Mouse (Mus musculus) natural killer cell, adult 2 months (primary cell): ENCODE results near the gene Cycs.
"Not testable (repeated sequence)": the region's sequence is repeated elsewhere in the genome, so short reads cannot be mapped to it uniquely, and the experiment has no call there.

Experiments
- DNase-seq, 2 experiments: peaks; one replicate each; pipeline ENCODE4 v3.0.0; 2022; ENCODE audit warnings: low spot score in 2 of 2

Cycs gene

GRCm38 (mm10) chr6:50566141-50566996 lies at the start of gene Cycs:
Cycs (minus strand) TSS chr6:50566538.
- peak; percentile 99 for DNase-seq

DNA sequence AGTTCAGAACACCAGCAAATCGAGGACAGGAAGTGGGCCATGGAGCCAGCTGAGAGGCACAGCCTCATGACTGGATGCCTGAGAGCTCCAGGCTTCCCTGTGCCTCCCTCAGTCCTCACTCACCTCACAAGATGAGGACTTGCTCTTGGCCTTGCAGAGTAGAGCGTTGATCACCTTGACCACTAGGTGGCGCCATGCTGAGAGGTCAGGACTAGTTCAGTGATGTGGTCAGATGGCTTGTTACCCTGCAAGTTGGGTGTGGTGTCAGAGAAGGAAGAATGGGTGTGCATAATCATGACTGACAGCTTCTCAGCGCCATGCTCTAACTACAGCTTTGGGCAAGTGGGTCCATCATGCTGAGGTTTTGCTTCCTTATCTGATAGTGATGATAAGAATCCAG lies 35.3 kb upstream of the Cycs start:
- peak; percentile 68 for DNase-seq

DNA sequence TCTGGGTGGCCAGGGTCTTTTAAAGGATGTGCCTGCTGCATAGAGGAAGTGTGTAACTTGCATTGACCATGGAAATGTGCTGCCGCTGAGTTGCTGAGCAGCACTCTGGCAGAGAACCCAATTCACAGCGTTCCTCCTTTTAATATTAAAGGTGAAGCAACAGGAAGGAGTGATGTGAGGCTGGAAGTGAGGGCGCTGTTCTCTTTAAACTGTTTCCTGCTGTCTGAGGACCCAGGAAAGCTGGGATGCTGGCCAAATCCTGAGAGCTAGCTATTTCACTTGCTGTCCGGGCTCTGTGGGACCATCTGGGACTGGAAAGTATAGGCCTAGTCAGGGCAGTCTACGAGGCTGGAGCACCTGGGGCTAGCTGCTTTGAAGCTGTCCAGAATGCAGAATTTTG lies 32.2 kb upstream of the Cycs start:
- DNase-seq = no peak

GRCm38 (mm10) chr6:50596301-50597211 lies 30.2 kb upstream of the Cycs start, which contains the start of gene 4921507P07Rik:
4921507P07Rik (minus strand) TSS chr6:50596632.
- DNase-seq = peak; percentile 92 to 95

- DNase-seq = no peak
Observed at GRCm38 (mm10) chr6:50594372-50594771, 28.0 kb upstream of the Cycs start.

- no peak for DNase-seq
Observed at GRCm38 (mm10) chr6:50593334-50593845, 27.1 kb upstream of the Cycs start.

DNA sequence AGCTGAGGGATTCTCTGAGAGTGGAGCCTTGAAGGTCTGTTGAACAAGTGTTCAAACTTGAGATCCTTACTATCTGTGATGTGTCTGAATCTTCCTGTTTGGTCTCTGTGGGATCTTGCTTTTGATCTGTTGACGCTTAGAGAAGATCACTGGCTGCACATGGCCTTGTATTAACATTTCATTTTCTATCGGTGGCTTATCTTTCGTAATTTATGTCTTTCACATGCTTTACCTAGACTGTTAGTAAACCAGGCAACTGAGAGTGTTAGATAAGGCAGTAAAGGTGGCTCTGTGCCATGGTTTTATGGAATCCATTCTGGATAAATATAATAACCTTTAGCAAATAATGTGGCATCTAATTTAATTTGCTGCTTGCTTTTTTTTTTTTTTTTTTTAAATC lies 23.9 kb upstream of the Cycs start:
- DNase-seq = no peak

DNA sequence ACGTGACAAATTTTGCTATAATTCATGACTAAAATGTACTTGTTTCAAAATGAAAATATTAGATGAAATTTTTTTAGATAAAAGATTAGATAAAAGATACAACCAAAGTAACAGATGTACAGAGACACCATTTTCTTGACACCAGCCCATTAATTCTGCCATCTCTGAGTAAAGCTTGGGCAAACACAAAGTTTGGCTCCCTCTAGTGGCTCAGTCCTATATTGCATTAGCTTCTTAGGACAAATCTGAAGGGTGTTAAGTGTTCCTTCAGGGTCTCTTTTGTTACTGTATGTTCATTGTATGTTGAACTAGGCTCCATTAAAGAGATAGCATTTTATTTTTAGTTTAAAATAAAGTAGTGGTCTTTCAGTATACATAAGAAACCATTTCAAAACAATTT lies 21.9 kb upstream of the Cycs start:
- DNase-seq = peak; percentile 67 to 70

- DNase-seq = no peak
Observed at GRCm38 (mm10) chr6:50587412-50587811, 21.1 kb upstream of the Cycs start.

DNA sequence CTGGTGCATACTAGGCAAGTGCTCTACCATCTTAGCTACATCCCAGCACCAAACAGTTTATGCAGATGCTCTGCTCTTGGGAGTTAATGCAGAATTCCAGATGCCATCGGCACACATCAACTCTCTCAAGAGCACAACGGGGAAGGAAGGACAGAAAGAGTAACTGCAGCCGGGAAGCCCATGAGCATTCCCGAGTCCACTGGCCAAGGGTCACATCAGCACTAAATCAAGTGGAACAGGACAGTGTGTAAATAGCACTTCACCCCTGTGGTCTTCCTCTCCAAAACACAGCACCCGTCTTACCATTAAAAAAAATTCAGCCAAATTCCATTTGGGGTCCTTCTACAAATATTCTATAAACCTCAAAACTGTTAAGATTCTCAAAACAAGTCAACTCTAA lies 20.0 kb upstream of the Cycs start:
- DNase-seq = no peak

DNA sequence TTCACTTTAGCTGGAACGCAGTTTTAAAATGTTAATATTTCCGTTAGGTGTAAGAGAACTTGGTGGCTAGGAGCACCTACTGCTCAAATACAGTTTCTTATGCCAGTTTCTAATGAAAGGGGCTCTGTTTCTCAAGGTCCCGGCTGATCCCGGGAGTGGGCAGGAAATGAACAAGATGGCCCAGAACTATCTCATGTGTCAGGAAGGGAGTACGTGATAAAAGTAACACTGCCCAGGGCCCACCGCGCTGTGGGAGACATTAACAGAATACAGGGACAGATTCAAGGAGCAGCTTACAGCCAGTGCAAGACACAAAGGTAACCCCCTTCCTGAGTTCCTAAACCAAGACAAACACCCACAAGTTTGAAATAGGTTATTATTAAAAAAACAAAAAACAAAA lies 19.4 kb upstream of the Cycs start:
- DNase-seq = no peak

DNA sequence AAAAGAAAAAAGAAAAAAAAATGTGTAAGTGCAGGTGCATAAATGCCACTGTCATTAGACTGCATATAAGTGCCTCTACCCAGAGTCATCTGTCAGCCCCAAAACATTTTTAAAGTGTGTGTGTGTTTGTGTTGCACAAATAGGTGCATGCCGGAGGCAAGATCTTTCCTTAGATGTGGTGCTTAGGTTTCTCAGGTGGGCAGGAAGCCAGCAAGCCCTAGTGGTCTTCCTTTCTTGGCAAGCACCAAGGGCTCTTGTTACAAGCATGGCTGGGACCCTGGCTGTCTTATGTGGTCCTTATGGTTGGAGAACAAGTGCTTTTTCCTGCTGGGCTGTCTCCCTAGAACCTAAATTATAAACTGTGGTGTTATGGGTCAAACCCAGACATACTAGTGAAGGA lies 5.3 kb upstream of the Cycs start:
- DNase-seq = no peak

DNA sequence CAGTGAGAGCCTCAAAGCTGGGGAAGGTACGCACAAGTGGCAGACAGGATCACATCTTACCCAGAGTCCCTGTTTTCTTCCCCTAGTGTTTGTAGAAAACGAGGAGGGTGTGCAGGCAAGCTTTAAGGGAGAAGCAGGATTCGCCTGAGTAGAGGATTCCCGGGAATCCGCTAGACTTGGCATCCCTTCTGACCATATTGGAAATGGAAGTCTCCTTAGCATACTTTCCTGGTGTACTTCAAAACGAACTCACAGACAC lies 588 bp upstream of the Cycs start:
- no peak for DNase-seq

- DNase-seq = no peak
Observed at GRCm38 (mm10) chr6:50563651-50564050, 2.7 kb downstream of the Cycs start.

DNA sequence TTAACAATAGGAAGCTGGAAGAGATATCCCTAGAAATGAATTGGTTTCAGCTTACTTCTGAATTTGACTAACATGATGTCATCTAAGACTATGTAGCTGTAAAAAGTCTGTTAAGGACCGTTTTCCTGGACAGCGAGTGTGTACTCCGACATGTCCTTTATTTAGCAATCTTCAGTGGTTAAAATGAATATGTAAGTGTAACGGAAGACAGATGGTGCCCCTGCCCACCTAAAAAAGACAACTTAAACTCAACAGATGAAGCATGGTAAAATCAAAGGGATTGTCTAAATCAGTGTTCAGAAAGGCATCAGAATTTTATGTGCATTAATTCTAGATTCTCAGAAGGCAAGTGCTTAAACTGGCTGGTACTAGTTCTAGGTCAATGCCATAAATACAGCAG lies 3.9 kb downstream of the Cycs start:
- DNase-seq = no peak

GRCm38 (mm10) chr6:50560776-50561175 lies 5.6 kb downstream of the Cycs start:
- peak; percentile 8 to 45 for DNase-seq

GRCm38 (mm10) chr6:50558877-50559276 lies 7.5 kb downstream of the Cycs start:
- no peak for DNase-seq

DNA sequence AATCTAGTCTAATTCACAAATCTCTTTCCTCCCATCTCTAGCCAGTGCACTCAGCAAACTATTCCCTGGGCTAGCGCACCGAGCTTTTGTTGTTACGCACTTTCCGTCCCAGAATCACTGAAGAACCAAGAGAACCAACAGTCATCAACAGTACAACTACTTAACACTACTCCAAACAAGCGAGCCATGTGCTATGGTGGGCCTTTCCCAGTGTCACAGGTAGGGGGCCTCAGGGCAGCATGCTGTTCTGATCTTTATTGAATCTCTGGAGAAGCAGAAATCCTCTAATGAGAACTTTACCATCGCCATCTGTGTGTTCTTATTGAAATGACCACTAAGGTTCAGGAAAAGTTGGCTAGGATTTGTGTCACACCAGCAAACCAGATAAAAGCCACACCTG lies 8.8 kb downstream of the Cycs start:
- no peak for DNase-seq

DNA sequence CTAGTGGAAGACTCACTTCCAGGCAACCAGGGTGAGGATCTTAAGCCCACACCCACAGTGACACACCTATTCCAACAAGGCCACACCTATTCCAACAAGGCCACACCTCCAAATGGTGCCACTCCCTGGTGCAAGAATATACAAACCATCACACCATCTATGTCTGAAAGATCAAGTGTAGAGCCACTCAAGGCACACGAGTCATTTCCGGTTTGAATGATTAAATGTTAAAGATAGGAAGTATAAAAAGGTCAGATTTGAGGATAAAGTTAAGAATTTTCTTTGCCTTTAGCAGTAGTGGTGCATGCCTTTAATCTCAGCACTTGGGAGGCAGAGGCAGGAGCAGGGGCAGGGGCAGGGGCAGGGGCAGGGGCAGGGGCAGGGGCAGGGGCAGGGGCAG lies 12.1 kb downstream of the Cycs start:
- DNase-seq = not testable (repeated sequence)

GRCm38 (mm10) chr6:50552881-50553518 lies 13.3 kb downstream of the Cycs start:
- DNase-seq = no peak

GRCm38 (mm10) chr6:50549791-50550190 lies 16.5 kb downstream of the Cycs start:
- DNase-seq = no peak

GRCm38 (mm10) chr6:50549051-50549450 lies 17.3 kb downstream of the Cycs start:
- no peak for DNase-seq
